7 mouse cellular contexts compared by ENCODE assay signal in the genomic region with DNA sequence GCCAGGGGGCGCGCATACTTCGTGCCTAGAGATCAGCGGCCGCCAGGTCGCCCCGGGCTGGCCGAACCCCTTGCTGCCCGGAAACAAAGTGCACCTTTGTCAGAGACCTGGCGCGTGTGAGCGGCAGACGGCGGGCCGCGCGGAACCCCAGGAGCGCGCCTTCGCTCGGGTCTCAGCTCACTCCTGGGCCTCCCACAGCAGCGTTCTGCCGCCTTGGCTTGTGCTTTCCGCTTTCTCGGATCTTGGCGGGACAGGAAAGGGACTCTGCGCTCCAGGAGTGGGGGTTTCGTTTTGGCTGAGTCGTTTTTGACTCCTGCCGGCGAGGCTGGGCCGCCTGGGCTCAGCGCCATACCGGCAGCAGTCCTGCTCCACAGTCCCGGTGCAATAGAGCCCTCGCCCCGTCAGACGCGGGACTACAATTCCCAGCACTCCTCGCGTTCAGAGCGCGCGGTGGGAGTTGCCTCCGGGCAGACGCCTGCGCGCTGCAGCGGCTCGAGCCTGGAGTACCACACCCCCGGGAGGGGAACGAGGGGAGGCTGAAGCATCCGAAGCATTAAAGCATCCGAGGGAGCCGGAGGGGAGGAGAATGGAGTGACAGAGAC. TPM values are rescaled to one million over a fixed set of nuclear protein-coding genes. Genes with fewer than 3 reads are reported as not detected.
DNase-seq lines count a peak whose midpoint lies in the region; ATAC-seq and TF ChIP-seq lines count a peak whose summit lies in the region.

A gene (plus strand): TSS at position 36 of the 602 bp plus-strand sequence.

- H3K27ac ChIP-seq in intestine, postnatal 0 days (ENCODE audit: low read depth, low read length): peak within 1 kb of the TSS; percentile 99
- H3K27ac ChIP-seq in midbrain, embryonic 12.5 days (replicated peaks): peak within 1 kb of the TSS; percentile 95
- peak within 1 kb of the TSS; percentile 99 for H3K27ac ChIP-seq in small intestine, adult 2 months (ENCODE audit: insufficient read depth, low read depth, low read length)

- H3K4me3 ChIP-seq in intestine, postnatal 0 days (ENCODE audit: low read depth, low read length): peak within 1 kb of the TSS; percentile 84
- peak within 1 kb of the TSS; percentile 81 for H3K4me3 ChIP-seq in midbrain, embryonic 12.5 days
- H3K4me3 ChIP-seq in small intestine, adult 2 months (ENCODE audit: low read depth, low read length): peak within 1 kb of the TSS; percentile 77

- peak within 1 kb of the TSS; percentile 86 for H3K9ac ChIP-seq in intestine, postnatal 0 days (ENCODE audit: low read depth, low read length)
- peak within 1 kb of the TSS; percentile 86 for H3K9ac ChIP-seq in midbrain, embryonic 12.5 days (replicated peaks)

- no peaks in the 10 kb centered on the region for H3K9me3 ChIP-seq in intestine, postnatal 0 days (ENCODE audit: control insufficient read depth)
- H3K9me3 ChIP-seq in midbrain, embryonic 12.5 days: no peaks in the 10 kb centered on the region

- 0 out of 2 replicates have a peak, but pooled peaks cover 2% of the 10 kb centered on the region for H3K4me1 ChIP-seq in intestine, postnatal 0 days (replicated peaks; ENCODE audit: control insufficient read depth, insufficient read depth, low read length)
- peaks cover 18% of the 10 kb centered on the region for H3K4me1 ChIP-seq in midbrain, embryonic 12.5 days
- peaks cover 8% of the 10 kb centered on the region; the same call in 1 of the 2 replicates for H3K4me1 ChIP-seq in small intestine, adult 2 months (ENCODE audit: control insufficient read depth, insufficient read depth, insufficient read length, low read length)

- H3K27me3 ChIP-seq in intestine, postnatal 0 days (replicated peaks; ENCODE audit: control insufficient read depth, insufficient read depth, low read length): no peaks in the 10 kb centered on the region
- H3K27me3 ChIP-seq in midbrain, embryonic 12.5 days: no peaks in the 10 kb centered on the region
- H3K27me3 ChIP-seq in small intestine, adult 2 months (ENCODE audit: control insufficient read depth, insufficient read depth, low read length): no peaks in the 10 kb centered on the region

- WGBS in intestine, postnatal 0 days: under 1% methylated on average over 51 of the region's 55 CpGs
- WGBS in midbrain, embryonic 12.5 days: under 1% methylated on average over 54 of the region's 55 CpGs
- WGBS in small intestine, adult 2 months: under 1% methylated on average over 55 of the region's 55 CpGs

- intact Hi-C loops in left cerebral cortex, postnatal 4 days (cut with DNase I): loop anchor here (5.0 to 10.0 kb wide), 2 partner anchors 207 to 335 kb away; a partner anchor contains a TSS

- H3K4me2 ChIP-seq in intestine, postnatal 0 days (replicated peaks; ENCODE audit: low read depth): peak within 1 kb of the TSS; percentile 92
- peak within 1 kb of the TSS; percentile 71 for H3K4me2 ChIP-seq in midbrain, embryonic 12.5 days (replicated peaks)

- TF ChIP-seq POLR2A in small intestine, adult 2 months (IDR thresholded peaks at IDR 0.05; ENCODE audit: low read depth, low read length): no peak; the same call in none of the 2 replicates

- DNase-seq in adrenal gland, adult 8-10 months: peak; percentile 94
- peak; percentile 92 for DNase-seq in embryo, embryonic 9.5 days (ENCODE audit: extremely low spot score)
- peak; percentile 34 for DNase-seq in gonadal fat pad, adult 2 months (ENCODE audit: low read depth)
- peak; percentile 97 for DNase-seq in left cerebral cortex, postnatal 4 days

- TF ChIP-seq CTCF in intestine, postnatal 0 days (IDR thresholded peaks at IDR 0.05; ENCODE audit: low read depth): peak; percentile 91
- TF ChIP-seq CTCF in small intestine, adult 2 months (IDR thresholded peaks at IDR 0.05; ENCODE audit: extremely low read depth, insufficient read length, insufficient replicate concordance, low read depth, low read length): peak; percentile 91; the same call in 1 of the 2 replicates

- ATAC-seq in intestine, postnatal 0 days: peak; percentile 94
- ATAC-seq in midbrain, embryonic 12.5 days (ENCODE audit: low FRiP score, low read depth): peak; percentile 99

- H3K36me3 ChIP-seq in intestine, postnatal 0 days (ENCODE audit: control insufficient read depth, insufficient read depth): no peaks in the 10 kb centered on the region
- no peaks in the 10 kb centered on the region for H3K36me3 ChIP-seq in midbrain, embryonic 12.5 days
- H3K36me3 ChIP-seq in small intestine, adult 2 months (ENCODE audit: control insufficient read depth, insufficient read depth, low read length): no peaks in the 10 kb centered on the region

RNA-seq across cellular contexts. Expression of the gene that starts here (rescaled TPM):
- 10 to 100 TPM; 25.4 to 74.3 (median 41.9) TPM for total RNA-seq in adrenal gland, adult 8-10 months (2022)
- polyA plus RNA-seq in gonadal fat pad, adult 2 months (2012; rRNA removed): 4.6 and 5.4 TPM in 2 replicates
- 1.1 and 1.2 TPM in 2 replicates for polyA plus RNA-seq in intestine, postnatal 0 days (2015; fragmentation: Nextera tagmentation; extraction: Ambion mirVana)
- total RNA-seq in left cerebral cortex, postnatal 4 days (2021): 10 to 100 TPM; 21.5 to 22.2 TPM
- polyA plus RNA-seq in midbrain, embryonic 12.5 days (2016; fragmentation: Nextera tagmentation; extraction: Ambion mirVana): 2.8 and 3.4 TPM in 2 replicates
- polyA plus RNA-seq in small intestine, adult 2 months (2012; rRNA removed): 0.81 and 1.3 TPM in 2 replicates

Comparison
In these comparisons a context has a peak if more than half of its experiments do, and no peak if none do; other contexts are left out.
1. Peak in every context shown above with its lines: DNase-seq, ATAC-seq, H3K4me3 ChIP-seq and H3K27ac ChIP-seq.
2. DNase-seq: peak in every context shown above with its lines; median percentile 97 in left cerebral cortex, postnatal 4 days; 94 in adrenal gland, adult 8-10 months; 92 in embryo, embryonic 9.5 days; 34 in gonadal fat pad, adult 2 months.